Mouse (Mus musculus) erythroblast, embryonic 14.5 days (primary cell): Measurements from ENCODE around the gene Nmt2. TPM values are rescaled to one million over a fixed set of nuclear protein-coding genes. Genes with fewer than 3 reads are reported as not detected.

Experiments used
- H3K27me3 ChIP-seq: 2 replicates; pipeline ENCODE4 v1.6.1; 2012; ENCODE audit warnings: inconsistent platforms; ENCODE audit not compliant: control insufficient read depth
- H3K36me3 ChIP-seq: 2 replicates; pipeline ENCODE4 v1.6.1; 2012; ENCODE audit warnings: mild to moderate bottlenecking, inconsistent platforms; ENCODE audit not compliant: control insufficient read depth
- H3K4me1 ChIP-seq: 2 replicates; pipeline ENCODE4 v1.6.1; 2012; ENCODE audit warnings: inconsistent platforms; ENCODE audit not compliant: control insufficient read depth
- H3K4me3 ChIP-seq: replicated peaks from 2 replicates; pipeline ENCODE3; 2012; ENCODE audit warnings: moderate library complexity, mild to moderate bottlenecking, inconsistent platforms
- H3K9me3 ChIP-seq: 2 replicates; pipeline ENCODE4 v1.6.1; 2012; ENCODE audit warnings: low read length, inconsistent platforms, mixed read lengths; ENCODE audit not compliant: control insufficient read depth
- GATA1 ChIP-seq: IDR thresholded peaks from 2 replicates; pipeline ENCODE4 v1.6.1; 2012; ENCODE audit warnings: low read length, inconsistent platforms, mixed read lengths
- TAL1 ChIP-seq: IDR thresholded peaks from 3 replicates; pipeline ENCODE4 v1.6.1; 2012; ENCODE audit warnings: low read length, inconsistent platforms, mixed read lengths
- polyA plus RNA-seq: library from polyadenylated mRNA; stranded (reverse); fragments of >175 nt; gene quantifications from 2 replicates; pipeline ENCODE4 v1.2.3, GENCODE M21; 2012

The Nmt2 gene
- polyA plus RNA-seq, 1 experiment, result 1.3 TPM

- H3K4me1 ChIP-seq, result no peaks in the 10 kb centered on the region
Observed at GRCm38 (mm10) chr2:3348422-3348821, 64.4 kb downstream of the Nmt2 start.

GRCm38 (mm10) chr2:3348919-3349318 is 64.9 kb downstream of the Nmt2 start:
- TF ChIP-seq GATA1 (no peak), TAL1 (no peak)
- no peaks in the 10 kb centered on the region; the same call in 1 of the 2 replicates for H3K9me3 ChIP-seq
- H3K4me3 ChIP-seq, result no peak overlapping the region
- H3K27me3 ChIP-seq, result peaks cover 3% of the 10 kb centered on the region; the same call in 1 of the 2 replicates
- H3K4me1 ChIP-seq, result no peaks in the 10 kb centered on the region
- H3K36me3 ChIP-seq, result no peaks in the 10 kb centered on the region

More at GRCm38 (mm10) chr2:3348422-3348821, 64.4 kb downstream of the Nmt2 start:
- Histone ChIP-seq H3K4me3 (no peak overlapping the region), H3K9me3 (no peaks in the 10 kb centered on the region; the same call in 1 of the 2 replicates), H3K36me3 (no peaks in the 10 kb centered on the region), H3K27me3 (peaks cover 6% of the 10 kb centered on the region; the same call in 1 of the 2 replicates)
- TF ChIP-seq TAL1, result no peak
- TF ChIP-seq GATA1, result no peak

- no peak for TF ChIP-seq TAL1
- no peak for TF ChIP-seq GATA1
- H3K27me3 ChIP-seq, result no peaks in the 10 kb centered on the region
- H3K36me3 ChIP-seq, result no peaks in the 10 kb centered on the region
- H3K9me3 ChIP-seq, result no peaks in the 10 kb centered on the region; the same call in 1 of the 2 replicates
- H3K4me3 ChIP-seq, result no peak overlapping the region
- no peaks in the 10 kb centered on the region for H3K4me1 ChIP-seq
Observed at GRCm38 (mm10) chr2:3353160-3353559, 69.1 kb downstream of the Nmt2 start.

GRCm38 (mm10) chr2:3355793-3356192 is 71.8 kb downstream of the Nmt2 start:
- Histone ChIP-seq H3K36me3 (no peaks in the 10 kb centered on the region), H3K9me3 (no peaks in the 10 kb centered on the region; the same call in 1 of the 2 replicates), H3K4me1 (no peaks in the 10 kb centered on the region), H3K4me3 (no peak overlapping the region), H3K27me3 (no peaks in the 10 kb centered on the region)
- TF ChIP-seq TAL1, result no peak
- TF ChIP-seq GATA1, result no peak

GRCm38 (mm10) chr2:3356311-3356710 is 72.3 kb downstream of the Nmt2 start:
- Histone ChIP-seq H3K9me3 (no peaks in the 10 kb centered on the region; the same call in 1 of the 2 replicates), H3K36me3 (no peaks in the 10 kb centered on the region), H3K4me3 (no peak overlapping the region), H3K4me1 (no peaks in the 10 kb centered on the region), H3K27me3 (no peaks in the 10 kb centered on the region)
- no peak for TF ChIP-seq TAL1
- TF ChIP-seq GATA1, result no peak

- H3K9me3 ChIP-seq, result no peaks in the 10 kb centered on the region
- H3K4me3 ChIP-seq, result no peak overlapping the region
- H3K36me3 ChIP-seq, result no peaks in the 10 kb centered on the region
- no peaks in the 10 kb centered on the region for H3K4me1 ChIP-seq
- TF ChIP-seq TAL1 (no peak), GATA1 (no peak)
- no peaks in the 10 kb centered on the region for H3K27me3 ChIP-seq
Observed at GRCm38 (mm10) chr2:3357887-3358286, 73.9 kb downstream of the Nmt2 start.

- Histone ChIP-seq H3K4me3 (no peak overlapping the region), H3K4me1 (no peaks in the 10 kb centered on the region), H3K36me3 (no peaks in the 10 kb centered on the region), H3K9me3 (no peaks in the 10 kb centered on the region), H3K27me3 (no peaks in the 10 kb centered on the region)
- TF ChIP-seq TAL1, result no peak
- no peak for TF ChIP-seq GATA1
Observed at GRCm38 (mm10) chr2:3361067-3361466, 77.1 kb downstream of the Nmt2 start.

GRCm38 (mm10) chr2:3365127-3365526 is 81.1 kb downstream of the Nmt2 start:
- no peaks in the 10 kb centered on the region for H3K36me3 ChIP-seq
- no peak overlapping the region for H3K4me3 ChIP-seq
- no peaks in the 10 kb centered on the region for H3K4me1 ChIP-seq
- TF ChIP-seq TAL1, result no peak
- TF ChIP-seq GATA1, result no peak
- H3K27me3 ChIP-seq, result no peaks in the 10 kb centered on the region
- H3K9me3 ChIP-seq, result no peaks in the 10 kb centered on the region

Other genes starting within 250 kb of the Nmt2 start
- 0.01 TPM in 2 replicates for gene Fam171a1, start 170.0 kb upstream of the Nmt2 start, polyA plus RNA-seq
- 0.03 and 0.11 TPM in 2 replicates for gene Rpp38, start 48.4 kb downstream of the Nmt2 start, polyA plus RNA-seq
- gene Acbd7, start 52.0 kb downstream of the Nmt2 start, polyA plus RNA-seq, result not detected in 2 replicates
- not detected in 2 replicates for gene Olah, start 113.0 kb downstream of the Nmt2 start, polyA plus RNA-seq
- gene Meig1, start 138.4 kb downstream of the Nmt2 start, polyA plus RNA-seq, result not detected in 2 replicates
- 0.02 and 0.18 TPM in 2 replicates for gene Dclre1c, start 139.9 kb downstream of the Nmt2 start, polyA plus RNA-seq
- gene Suv39h2, start 190.8 kb downstream of the Nmt2 start, polyA plus RNA-seq, result 0.12 and 0.31 TPM in 2 replicates
- gene Gm45902, start 228.6 kb downstream of the Nmt2 start, polyA plus RNA-seq, result 0.10 and 0.11 TPM in 2 replicates
- gene Hspa14, start 228.6 kb downstream of the Nmt2 start, polyA plus RNA-seq, result 0.74 and 0.87 TPM in 2 replicates
- gene Cdnf, start 228.8 kb downstream of the Nmt2 start, polyA plus RNA-seq, result 0.02 TPM in 1 of 2 replicates, not detected in the other